Mouse (Mus musculus): ENCODE data around the gene Gm10377. TPM values are rescaled to one million over a fixed set of nuclear protein-coding genes. Genes with fewer than 3 reads are reported as not detected.
"Not testable (repeated sequence)": the region's sequence is repeated elsewhere in the genome, so short reads cannot be mapped to it uniquely, and the experiment has no call there.

Gene Gm10377
- total RNA-seq (2018; cell fraction: chromatin; rRNA removed) = not detected
- not detected for total RNA-seq (2018; cell fraction: cytosol; rRNA removed)
- total RNA-seq (2018; cell fraction: nucleus; rRNA removed) = not detected
- polyA plus RNA-seq (2018) = not detected in 3 replicates

GRCm38 (mm10) chr14:42797887-42798286 is at the start of gene Gm10377:
Gene Gm10377 (minus strand): TSS chr14:42797987.
- not testable (repeated sequence) for H3K27ac ChIP-seq; H3K36me3 ChIP-seq (ENCODE audit: inconsistent target); H3K4me3 ChIP-seq (ENCODE audit: inconsistent target); H3K79me2 ChIP-seq (ENCODE audit: inconsistent target)

GRCm38 (mm10) chr14:42768721-42769120 is 29.1 kb downstream of the Gm10377 start, which contains the start of gene Gm3015:
Gene Gm3015 (minus strand): TSS chr14:42768821.
- H3K27ac ChIP-seq; H3K36me3 ChIP-seq (ENCODE audit: inconsistent target); H3K4me3 ChIP-seq (ENCODE audit: inconsistent target); H3K79me2 ChIP-seq (ENCODE audit: inconsistent target): not testable (repeated sequence)
- no CpG with 5 or more reads among the region's 1 CpGs for WGBS (ENCODE audit: missing documents)

Other genes starting within 250 kb of the Gm10377 start
- not detected in 3 replicates for gene Gm17124, start 198.1 kb downstream of the Gm10377 start, polyA plus RNA-seq (2018)
- gene Gm3633, start 156.1 kb downstream of the Gm10377 start, polyA plus RNA-seq (2018) = not detected in 3 replicates
- gene Gm10378, start 142.0 kb downstream of the Gm10377 start, polyA plus RNA-seq (2018) = not detected in 3 replicates
- gene Gm3015, start 29.2 kb downstream of the Gm10377 start, polyA plus RNA-seq (2018) = not detected in 3 replicates
- not detected in 3 replicates for gene Gm21977, start 55.5 kb upstream of the Gm10377 start, polyA plus RNA-seq (2018)
- not detected in 3 replicates for gene Gm8082, start 195.6 kb upstream of the Gm10377 start, polyA plus RNA-seq (2018)
- gene Gm10376, start 217.6 kb upstream of the Gm10377 start, polyA plus RNA-seq (2018) = not detected in 3 replicates